Mouse (Mus musculus): ENCODE measurements around the gene Ctrc. TPM values are rescaled to one million over a fixed set of nuclear protein-coding genes. Genes with fewer than 3 reads are reported as not detected.
A peak's percentile ranks its signal among the peaks of the same experiment; 100 is the strongest.

Ctrc gene
- polyA plus RNA-seq (2015; fragmentation: Nextera tagmentation; extraction: Ambion mirVana), result not detected in 2 replicates

GRCm38 (mm10) chr4:141845999-141846398 is at the start of gene Ctrc:
TSS of gene Ctrc (minus strand) at chr4:141846359.
- no peaks in the 10 kb centered on the region for H3K27me3 ChIP-seq
- no peak within 1 kb of the TSS for H3K4me3 ChIP-seq
- no peak within 1 kb of the TSS for H3K9ac ChIP-seq
- H3K36me3 ChIP-seq, result no peaks in the 10 kb centered on the region
- WGBS, result 83% methylated on average over 6 of the region's 6 CpGs
- no peaks in the 10 kb centered on the region for H3K4me1 ChIP-seq (replicated peaks)
- H3K27ac ChIP-seq, result no peak within 1 kb of the TSS
- H3K9me3 ChIP-seq, result no peaks in the 10 kb centered on the region
- no peak for ATAC-seq (ENCODE audit: low FRiP score)
- H3K4me2 ChIP-seq, result no peak within 1 kb of the TSS

- 81% methylated on average over 12 of the region's 12 CpGs for whole genome bisulfite sequencing
- Histone ChIP-seq H3K4me3 (no peak overlapping the region), H3K4me1 (replicated peaks) (peaks cover 47% of the 10 kb centered on the region), H3K9ac (no peak overlapping the region), H3K4me2 (no peak overlapping the region), H3K36me3 (no peaks in the 10 kb centered on the region), H3K9me3 (no peaks in the 10 kb centered on the region), H3K27ac (no peak overlapping the region), H3K27me3 (no peaks in the 10 kb centered on the region)
- no peak for ATAC-seq (ENCODE audit: low FRiP score)
Observed at GRCm38 (mm10) chr4:141895772-141896171, 49.6 kb upstream of the Ctrc start.

- whole genome bisulfite sequencing, result 88% methylated on average over 8 of the region's 8 CpGs
- ATAC-seq (ENCODE audit: low FRiP score), result no peak
Observed at GRCm38 (mm10) chr4:141893157-141893784, 47.1 kb upstream of the Ctrc start.

GRCm38 (mm10) chr4:141886385-141886968 is 40.3 kb upstream of the Ctrc start:
- no peaks in the 10 kb centered on the region for H3K27me3 ChIP-seq
- no peaks in the 10 kb centered on the region for H3K9me3 ChIP-seq
- H3K4me1 ChIP-seq (replicated peaks), result no peaks in the 10 kb centered on the region
- WGBS, result 44% methylated on average over 6 of the region's 6 CpGs
- no peak overlapping the region for H3K4me2 ChIP-seq
- H3K9ac ChIP-seq, result no peak overlapping the region
- H3K27ac ChIP-seq, result no peak overlapping the region
- no peak overlapping the region for H3K4me3 ChIP-seq
- ATAC-seq (ENCODE audit: low FRiP score), result 0 out of 2 replicates have a peak, but pooled peaks have one; percentile 32
- H3K36me3 ChIP-seq, result no peaks in the 10 kb centered on the region

More at GRCm38 (mm10) chr4:141893157-141893784, 47.1 kb upstream of the Ctrc start:
- Histone ChIP-seq H3K27ac (no peak overlapping the region), H3K9me3 (no peaks in the 10 kb centered on the region), H3K4me3 (no peak overlapping the region), H3K27me3 (no peaks in the 10 kb centered on the region), H3K4me1 (replicated peaks) (peaks cover 22% of the 10 kb centered on the region), H3K4me2 (no peak overlapping the region), H3K9ac (no peak overlapping the region), H3K36me3 (no peaks in the 10 kb centered on the region)

- Histone ChIP-seq H3K36me3 (no peaks in the 10 kb centered on the region), H3K4me3 (no peak overlapping the region), H3K27ac (no peak overlapping the region), H3K27me3 (no peaks in the 10 kb centered on the region), H3K4me1 (replicated peaks) (no peaks in the 10 kb centered on the region), H3K9ac (no peak overlapping the region), H3K9me3 (no peaks in the 10 kb centered on the region), H3K4me2 (no peak overlapping the region)
- no peak for ATAC-seq (ENCODE audit: low FRiP score)
- 89% methylated on average over 9 of the region's 9 CpGs for WGBS
Observed at GRCm38 (mm10) chr4:141885451-141885850, 39.3 kb upstream of the Ctrc start.

- Histone ChIP-seq H3K27ac (no peak overlapping the region), H3K4me2 (no peak overlapping the region), H3K9me3 (no peaks in the 10 kb centered on the region), H3K9ac (no peak overlapping the region), H3K4me3 (no peak overlapping the region), H3K36me3 (no peaks in the 10 kb centered on the region), H3K4me1 (replicated peaks) (no peaks in the 10 kb centered on the region), H3K27me3 (no peaks in the 10 kb centered on the region)
- WGBS, result 85% methylated on average over 7 of the region's 7 CpGs
- ATAC-seq (ENCODE audit: low FRiP score), result no peak
Observed at GRCm38 (mm10) chr4:141882858-141883257, 36.7 kb upstream of the Ctrc start.

- Histone ChIP-seq H3K27me3 (no peaks in the 10 kb centered on the region), H3K4me1 (replicated peaks) (no peaks in the 10 kb centered on the region), H3K36me3 (no peaks in the 10 kb centered on the region), H3K9me3 (no peaks in the 10 kb centered on the region), H3K9ac (no peak overlapping the region), H3K4me2 (no peak overlapping the region), H3K27ac (no peak overlapping the region), H3K4me3 (no peak overlapping the region)
- ATAC-seq (ENCODE audit: low FRiP score), result no peak
- 79% methylated on average over 5 of the region's 5 CpGs for WGBS
Observed at GRCm38 (mm10) chr4:141881950-141882349, 35.8 kb upstream of the Ctrc start.

- Histone ChIP-seq H3K36me3 (no peaks in the 10 kb centered on the region), H3K4me3 (no peak overlapping the region), H3K4me1 (replicated peaks) (no peaks in the 10 kb centered on the region), H3K4me2 (no peak overlapping the region), H3K27me3 (no peaks in the 10 kb centered on the region), H3K9me3 (no peaks in the 10 kb centered on the region), H3K9ac (no peak overlapping the region), H3K27ac (no peak overlapping the region)
- no peak for ATAC-seq (ENCODE audit: low FRiP score)
- 73% methylated on average over 10 of the region's 10 CpGs for WGBS
Observed at GRCm38 (mm10) chr4:141881289-141881914, 35.2 kb upstream of the Ctrc start.

- H3K36me3 ChIP-seq, result no peaks in the 10 kb centered on the region
- H3K4me1 ChIP-seq (replicated peaks), result peaks cover 14% of the 10 kb centered on the region
- WGBS, result 68% methylated on average over 9 of the region's 9 CpGs
- no peaks in the 10 kb centered on the region for H3K9me3 ChIP-seq
- ATAC-seq (ENCODE audit: low FRiP score), result no peak
- H3K4me2 ChIP-seq, result no peak overlapping the region
- H3K4me3 ChIP-seq, result no peak overlapping the region
- no peak overlapping the region for H3K9ac ChIP-seq
- H3K27me3 ChIP-seq, result no peaks in the 10 kb centered on the region
- no peak overlapping the region for H3K27ac ChIP-seq
Observed at GRCm38 (mm10) chr4:141879875-141880274, 33.7 kb upstream of the Ctrc start.

- ATAC-seq (ENCODE audit: low FRiP score), result no peak
- H3K36me3 ChIP-seq, result no peaks in the 10 kb centered on the region
Observed at GRCm38 (mm10) chr4:141879074-141879473, 32.9 kb upstream of the Ctrc start.

GRCm38 (mm10) chr4:141878621-141879020 is 32.5 kb upstream of the Ctrc start:
- H3K4me2 ChIP-seq, result no peak overlapping the region
- no peaks in the 10 kb centered on the region for H3K36me3 ChIP-seq
- H3K4me3 ChIP-seq, result no peak overlapping the region
- H3K4me1 ChIP-seq (replicated peaks), result peaks cover 21% of the 10 kb centered on the region
- no peaks in the 10 kb centered on the region for H3K9me3 ChIP-seq
- ATAC-seq (ENCODE audit: low FRiP score), result no peak
- 80% methylated on average over 7 of the region's 7 CpGs for WGBS
- H3K27ac ChIP-seq, result no peak overlapping the region
- H3K9ac ChIP-seq, result no peak overlapping the region
- H3K27me3 ChIP-seq, result no peaks in the 10 kb centered on the region

More at GRCm38 (mm10) chr4:141879074-141879473, 32.9 kb upstream of the Ctrc start:
- Histone ChIP-seq H3K4me2 (no peak overlapping the region), H3K4me1 (replicated peaks) (peaks cover 16% of the 10 kb centered on the region), H3K9ac (no peak overlapping the region), H3K27me3 (no peaks in the 10 kb centered on the region), H3K9me3 (no peaks in the 10 kb centered on the region), H3K27ac (no peak overlapping the region), H3K4me3 (no peak overlapping the region)
- 81% methylated on average over 4 of the region's 4 CpGs for WGBS

- peak; percentile 6; the same call in 1 of the 2 replicates for ATAC-seq (ENCODE audit: low FRiP score)
- WGBS, result 11% methylated on average over 8 of the region's 8 CpGs
- peaks cover 51% of the 10 kb centered on the region for H3K4me1 ChIP-seq (replicated peaks)
Observed at GRCm38 (mm10) chr4:141875481-141876108, 29.4 kb upstream of the Ctrc start.

More at GRCm38 (mm10) chr4:141875481-141876108, 29.4 kb upstream of the Ctrc start:
- Histone ChIP-seq H3K4me2 (peak overlapping the region; percentile 91), H3K9ac (peak overlapping the region; percentile 92), H3K9me3 (no peaks in the 10 kb centered on the region), H3K36me3 (peaks cover 3% of the 10 kb centered on the region; the same call in 1 of the 2 replicates), H3K27ac (peak overlapping the region; percentile 86), H3K4me3 (peak overlapping the region; percentile 75), H3K27me3 (no peaks in the 10 kb centered on the region)

Data from hindbrain, embryonic 13.5 days (tissue).